Comparison of ENCODE assay signal across 23 mouse cellular contexts in the genomic region with DNA sequence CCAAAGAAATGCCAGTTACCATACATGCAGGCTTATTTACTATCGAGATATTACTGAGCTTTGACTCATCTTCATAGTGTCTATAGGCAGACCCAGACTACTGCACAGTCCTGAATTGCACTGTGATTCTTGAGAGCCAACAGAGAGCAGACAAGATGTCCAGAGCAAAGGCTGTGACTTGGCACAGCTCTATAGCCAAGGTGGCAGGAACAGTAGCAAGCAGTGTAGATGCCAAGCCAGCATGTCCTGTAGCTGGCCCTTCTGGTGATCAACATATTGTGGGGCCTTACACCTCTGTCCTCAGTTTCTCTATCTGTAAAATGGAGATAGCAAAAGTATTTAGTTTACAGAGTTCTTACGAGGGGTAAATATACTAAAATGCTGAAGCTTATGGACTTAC.
"Had no signal": no experiment of that assay in that cellular context is flagged by ENCODE, and none has a peak within 500 bp of the region (broad histone marks: within the 10 kb centered on the region; RNA-seq: fewer than 3 reads in every experiment).

No protein-coding gene starts in this region.

- H3K4me2 ChIP-seq: heart, embryonic 12.5 days; hindbrain, embryonic 12.5 days; hindbrain, embryonic 14.5 days; intestine, embryonic 15.5 days; limb, embryonic 13.5 days; limb, embryonic 15.5 days; liver, embryonic 12.5 days had no signal

- H3K4me1 ChIP-seq: hindbrain, embryonic 10.5 days; hindbrain, embryonic 12.5 days; intestine, embryonic 15.5 days; liver, embryonic 12.5 days had no signal

- DNase-seq: gastrocnemius, postnatal 36 days; heart, postnatal 4 days; kidney, adult 18-20 months; kidney, adult 8-10 months; kidney, postnatal 10 days; kidney, postnatal 25 days; kidney, postnatal 4 days; layer of hippocampus, adult 9-11 months; layer of hippocampus, postnatal 36 days; left cerebral cortex, postnatal 4 days had no signal

- H3K4me3 ChIP-seq: heart, embryonic 10.5 days; heart, embryonic 12.5 days; hindbrain, embryonic 10.5 days; hindbrain, embryonic 12.5 days; intestine, embryonic 15.5 days; layer of hippocampus, adult 2 months; limb, embryonic 13.5 days; limb, embryonic 15.5 days; liver, embryonic 12.5 days had no signal

- H3K9me3 ChIP-seq: heart, embryonic 10.5 days; heart, embryonic 12.5 days; hindbrain, embryonic 10.5 days; hindbrain, embryonic 12.5 days; intestine, embryonic 15.5 days; limb, embryonic 13.5 days; limb, embryonic 15.5 days; liver, embryonic 12.5 days had no signal

- H3K9ac ChIP-seq: heart, embryonic 12.5 days; hindbrain, embryonic 12.5 days; hindbrain, embryonic 14.5 days; intestine, embryonic 15.5 days; limb, embryonic 13.5 days; limb, embryonic 15.5 days; liver, embryonic 12.5 days; liver, embryonic 14.5 days had no signal

- ATAC-seq: hindbrain, embryonic 16.5 days; inflammation-experienced regulatory T-cells, adult 6 months; liver, embryonic 12.5 days had no signal

- H3K27ac ChIP-seq: heart, embryonic 10.5 days; hindbrain, embryonic 10.5 days; hindbrain, embryonic 12.5 days; hindbrain, embryonic 14.5 days; intestine, embryonic 15.5 days; layer of hippocampus, adult 2 months; limb, embryonic 13.5 days; limb, embryonic 15.5 days; liver, embryonic 12.5 days; liver, embryonic 14.5 days had no signal

- H3K36me3 ChIP-seq: heart, embryonic 10.5 days; heart, embryonic 12.5 days; hindbrain, embryonic 10.5 days; hindbrain, embryonic 12.5 days; intestine, embryonic 15.5 days; limb, embryonic 13.5 days; limb, embryonic 15.5 days; liver, embryonic 12.5 days had no signal

- H3K27me3 ChIP-seq: heart, embryonic 12.5 days; hindbrain, embryonic 12.5 days; intestine, embryonic 15.5 days; limb, embryonic 13.5 days; limb, embryonic 15.5 days; liver, embryonic 12.5 days had no signal
